Mouse (Mus musculus) megakaryocyte, embryonic 14.5 days (primary cell): ENCODE data around the gene Rpl6. TPM values are rescaled to one million over a fixed set of nuclear protein-coding genes. Genes with fewer than 3 reads are reported as not detected.
"Not testable (repeated sequence)": the region's sequence is repeated elsewhere in the genome, so short reads cannot be mapped to it uniquely, and the experiment has no call there.

ENCODE experiments used
- H3K27me3 ChIP-seq: replicated peaks from 2 replicates; pipeline ENCODE3; 2012; ENCODE audit warnings: inconsistent platforms
- H3K36me3 ChIP-seq: replicated peaks from 2 replicates; pipeline ENCODE3; 2012; ENCODE audit warnings: low read length, inconsistent platforms, mixed read lengths
- H3K4me1 ChIP-seq: 2 replicates; pipeline ENCODE4 v1.6.1; 2012; ENCODE audit warnings: inconsistent platforms
- H3K4me3 ChIP-seq: replicated peaks from 2 replicates; pipeline ENCODE3; 2012; ENCODE audit warnings: moderate library complexity, mild to moderate bottlenecking, inconsistent platforms
- H3K9me3 ChIP-seq: 2 replicates; pipeline ENCODE4 v1.6.1; 2012; ENCODE audit warnings: inconsistent platforms
- FLI1 ChIP-seq: IDR thresholded peaks from 2 replicates; pipeline ENCODE4 v1.6.1; 2012; ENCODE audit warnings: low read length, inconsistent platforms, mixed read lengths
- GATA1 ChIP-seq: IDR thresholded peaks from 3 replicates; pipeline ENCODE4 v1.6.1; 2012; ENCODE audit warnings: mixed read lengths, low read length, inconsistent platforms, borderline replicate concordance
- polyA plus RNA-seq: library from polyadenylated mRNA; stranded (reverse); fragments of >175 nt; gene quantifications from 2 replicates; pipeline ENCODE4 v1.2.3, GENCODE M21; 2012; ENCODE audit warnings: low replicate concordance; ENCODE audit not compliant: insufficient read depth

Rpl6 gene
- polyA plus RNA-seq, 1 experiment, result 547 TPM

GRCm38 (mm10) chr5:121210601-121210924 lies 6.3 kb downstream of the Rpl6 start:
- H3K27me3 ChIP-seq, result no peaks in the 10 kb centered on the region
- no peak for TF ChIP-seq GATA1
- TF ChIP-seq FLI1, result no peak
- H3K36me3 ChIP-seq, result peaks cover 80% of the 10 kb centered on the region
- no peaks in the 10 kb centered on the region for H3K9me3 ChIP-seq
- no peak overlapping the region for H3K4me3 ChIP-seq
- peaks cover 52% of the 10 kb centered on the region for H3K4me1 ChIP-seq

GRCm38 (mm10) chr5:121212108-121212507 lies 7.8 kb downstream of the Rpl6 start:
- no peak overlapping the region for H3K4me3 ChIP-seq
- H3K27me3 ChIP-seq, result no peaks in the 10 kb centered on the region
- peaks cover 45% of the 10 kb centered on the region for H3K4me1 ChIP-seq
- H3K36me3 ChIP-seq, result peaks cover 65% of the 10 kb centered on the region
- H3K9me3 ChIP-seq, result no peaks in the 10 kb centered on the region
- no peak for TF ChIP-seq GATA1
- no peak for TF ChIP-seq FLI1

- Histone ChIP-seq H3K4me1 (peaks cover 32% of the 10 kb centered on the region), H3K9me3 (no peaks in the 10 kb centered on the region), H3K4me3 (no peak overlapping the region), H3K27me3 (no peaks in the 10 kb centered on the region), H3K36me3 (peaks cover 41% of the 10 kb centered on the region)
- no peak for TF ChIP-seq GATA1
- no peak for TF ChIP-seq FLI1
Measured at GRCm38 (mm10) chr5:121214707-121215106, 10.4 kb downstream of the Rpl6 start.

- H3K36me3 ChIP-seq, result peaks cover 33% of the 10 kb centered on the region
- H3K27me3 ChIP-seq, result no peaks in the 10 kb centered on the region
- H3K4me3 ChIP-seq, result peak overlapping the region; percentile 56
- no peak for TF ChIP-seq GATA1
- TF ChIP-seq FLI1, result no peak
- peaks cover 28% of the 10 kb centered on the region for H3K4me1 ChIP-seq
- H3K9me3 ChIP-seq, result no peaks in the 10 kb centered on the region
Measured at GRCm38 (mm10) chr5:121215380-121216125, 11.3 kb downstream of the Rpl6 start.

GRCm38 (mm10) chr5:121216126-121216446 lies 11.8 kb downstream of the Rpl6 start:
- H3K36me3 ChIP-seq, result peaks cover 28% of the 10 kb centered on the region
- H3K27me3 ChIP-seq, result no peaks in the 10 kb centered on the region
- no peaks in the 10 kb centered on the region for H3K9me3 ChIP-seq
- peaks cover 24% of the 10 kb centered on the region for H3K4me1 ChIP-seq
- no peak for TF ChIP-seq FLI1
- no peak for TF ChIP-seq GATA1
- peak overlapping the region; percentile 51 for H3K4me3 ChIP-seq

- not testable (repeated sequence) for H3K9me3 ChIP-seq, H3K4me3 ChIP-seq, H3K27me3 ChIP-seq
- Histone ChIP-seq H3K4me1 (peaks cover 30% of the 10 kb centered on the region), H3K36me3 (peaks cover 21% of the 10 kb centered on the region)
Measured at GRCm38 (mm10) chr5:121216584-121217312, 12.5 kb downstream of the Rpl6 start.

GRCm38 (mm10) chr5:121217313-121217634 lies 13.0 kb downstream of the Rpl6 start:
- Histone ChIP-seq H3K4me3 (no peak overlapping the region), H3K9me3 (no peaks in the 10 kb centered on the region), H3K27me3 (no peaks in the 10 kb centered on the region), H3K4me1 (peaks cover 35% of the 10 kb centered on the region), H3K36me3 (peaks cover 16% of the 10 kb centered on the region)
- TF ChIP-seq GATA1, result no peak
- no peak for TF ChIP-seq FLI1

GRCm38 (mm10) chr5:121219190-121219589 lies 14.9 kb downstream of the Rpl6 start:
- no peaks in the 10 kb centered on the region for H3K27me3 ChIP-seq
- peaks cover 2% of the 10 kb centered on the region for H3K36me3 ChIP-seq
- no peak for TF ChIP-seq GATA1
- no peak for TF ChIP-seq FLI1
- H3K4me3 ChIP-seq, result no peak overlapping the region
- no peaks in the 10 kb centered on the region for H3K9me3 ChIP-seq
- H3K4me1 ChIP-seq, result peaks cover 44% of the 10 kb centered on the region

GRCm38 (mm10) chr5:121219980-121220731 lies 15.9 kb downstream of the Rpl6 start, which contains the start of gene Hectd4:
Gene Hectd4, plus strand, starts transcription at chr5:121220219.
- TF ChIP-seq FLI1 (no peak), GATA1 (no peak)
- H3K36me3 ChIP-seq, result peaks cover 6% of the 10 kb centered on the region
- H3K4me3 ChIP-seq, result peak within 1 kb of the TSS; percentile 95
- H3K9me3 ChIP-seq, result no peaks in the 10 kb centered on the region
- H3K27me3 ChIP-seq, result no peaks in the 10 kb centered on the region
- H3K4me1 ChIP-seq, result peaks cover 49% of the 10 kb centered on the region

GRCm38 (mm10) chr5:121220732-121221301 lies 16.5 kb downstream of the Rpl6 start:
- H3K36me3 ChIP-seq, result peaks cover 8% of the 10 kb centered on the region
- H3K27me3 ChIP-seq, result no peaks in the 10 kb centered on the region
- TF ChIP-seq GATA1 (no peak), FLI1 (no peak)
- no peaks in the 10 kb centered on the region for H3K9me3 ChIP-seq
- peak overlapping the region; percentile 95 for H3K4me3 ChIP-seq
- peaks cover 56% of the 10 kb centered on the region for H3K4me1 ChIP-seq
